Mouse (Mus musculus) lung, postnatal 0 days (tissue): ENCODE measurements at regions not wholly inside any gene's neighbourhood (a gene's known extent, or its start where the extent isn't known, plus 50 kb on each side); places are given as distances from the start of the nearest gene placed in this dataset.

Experiments
- CTCF ChIP-seq: IDR thresholded peaks from 2 replicates; pipeline ENCODE4 v1.5.1; 2016; ENCODE audit warnings: antibody characterized with exemption, mild to moderate bottlenecking
- EP300 ChIP-seq: IDR thresholded peaks from 2 replicates; pipeline ENCODE4 v1.6.1; 2016; ENCODE audit warnings: antibody characterized with exemption, mild to moderate bottlenecking, control low read depth

DNA sequence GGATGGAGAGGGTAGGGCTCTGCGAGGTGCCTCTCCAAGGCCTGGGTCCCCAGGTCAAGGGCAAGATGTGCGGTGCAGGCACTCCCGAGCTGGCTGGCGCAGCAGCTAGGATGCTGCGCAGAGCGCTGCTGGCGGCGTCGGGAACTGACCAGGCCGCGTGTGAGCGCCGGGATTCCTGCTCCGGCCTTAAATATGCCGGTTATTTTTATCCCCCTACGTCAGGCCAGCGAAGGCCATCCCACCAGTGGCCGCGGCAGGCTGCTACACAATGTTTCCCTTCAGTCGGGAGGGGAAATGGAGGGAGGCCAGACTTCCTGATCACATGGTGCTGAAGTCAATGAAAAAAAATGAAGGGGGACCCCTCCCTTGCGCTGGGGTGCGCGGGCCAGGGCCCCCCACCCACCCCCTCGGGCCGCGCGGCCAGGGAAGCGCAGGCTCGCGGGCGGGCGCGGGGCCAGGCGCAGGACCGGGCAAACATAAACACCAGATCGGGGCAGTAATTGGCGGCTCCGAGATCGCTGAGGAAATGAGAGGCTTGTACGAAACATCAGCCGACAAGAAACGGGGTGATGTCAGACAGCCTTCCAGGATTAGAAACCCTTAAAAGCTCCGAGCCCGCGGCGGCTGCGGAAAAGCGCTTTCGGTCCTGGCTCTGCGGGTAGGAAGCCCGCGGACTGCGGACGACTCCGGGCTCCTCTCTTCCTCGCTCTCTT, 118.9 kb upstream of the Klf4 start:
- TF ChIP-seq CTCF: peak; percentile 64
- TF ChIP-seq EP300: peak; percentile 94
